In the genomic region with DNA sequence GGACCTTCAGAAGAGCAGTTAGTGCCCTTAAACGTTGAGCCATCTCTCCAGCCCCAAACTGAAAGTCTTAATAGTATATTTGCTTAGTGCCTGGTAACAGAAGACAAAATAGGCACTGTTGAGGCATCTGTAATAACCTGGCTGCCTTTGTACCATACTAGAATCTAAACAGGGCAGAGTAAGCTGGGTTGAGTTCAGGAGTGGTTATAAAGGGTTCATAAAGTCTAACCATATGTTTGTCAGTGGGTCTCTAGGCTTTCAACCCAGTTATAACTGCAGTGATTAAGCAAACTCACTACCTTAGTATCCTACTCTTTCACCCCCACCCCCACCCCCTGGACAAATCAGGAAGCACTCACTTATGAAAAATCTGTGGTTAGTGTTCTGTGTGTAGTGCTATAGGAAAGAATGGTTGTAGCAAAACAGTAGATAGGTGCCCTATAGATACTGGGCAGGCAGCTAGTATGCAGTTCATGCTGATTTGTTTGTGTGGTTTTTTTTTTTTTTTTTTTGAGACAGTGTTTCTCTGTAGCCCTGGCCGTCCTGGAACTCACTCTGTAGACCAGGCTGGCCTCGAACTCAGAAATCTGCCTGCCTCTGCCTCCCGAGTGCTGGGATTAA, we compare ENCODE assay signal across 26 mouse cellular contexts. TPM values are rescaled to one million over a fixed set of nuclear protein-coding genes. Genes with fewer than 3 reads are reported as not detected.
DNase-seq lines count a peak whose midpoint lies in the region; ATAC-seq and TF ChIP-seq lines count a peak whose summit lies in the region.
"Had no signal": no experiment of that assay in that cellular context is flagged by ENCODE, and none has a peak within 500 bp of the region (broad histone marks: within the 10 kb centered on the region; RNA-seq: fewer than 3 reads in every experiment).

No protein-coding gene starts in this region.

- WGBS in embryonic facial prominence, embryonic 14.5 days = 70% methylated on average over 4 of the region's 4 CpGs
- 74% methylated on average over 4 of the region's 4 CpGs for WGBS in embryonic facial prominence, embryonic 10.5 days
- WGBS in intestine, postnatal 0 days = 73% methylated on average over 4 of the region's 4 CpGs

- TF ChIP-seq CTCF in G1E (IDR thresholded peaks at IDR 0.05; ENCODE audit: low read depth, low read length) = no peak
- no peak for TF ChIP-seq CTCF in intestine, postnatal 0 days (IDR thresholded peaks at IDR 0.05; ENCODE audit: low read depth)

- H3K9me3 ChIP-seq in embryonic facial prominence, embryonic 14.5 days (ENCODE audit: control insufficient read depth, low read length) = no peaks in the 10 kb centered on the region
- H3K9me3 ChIP-seq in embryonic facial prominence, embryonic 10.5 days = no peaks in the 10 kb centered on the region
- no peaks in the 10 kb centered on the region for H3K9me3 ChIP-seq in G1E (replicated peaks)
- no peaks in the 10 kb centered on the region for H3K9me3 ChIP-seq in intestine, postnatal 0 days (ENCODE audit: control insufficient read depth)
- H3K9me3 ChIP-seq: embryonic facial prominence, embryonic 13.5 days; hindbrain, embryonic 12.5 days; kidney, embryonic 15.5 days; limb, embryonic 12.5 days had no signal

- H3K4me1 ChIP-seq in embryonic facial prominence, embryonic 14.5 days (ENCODE audit: control insufficient read depth, insufficient read depth, low read length) = no peaks in the 10 kb centered on the region
- no peaks in the 10 kb centered on the region for H3K4me1 ChIP-seq in embryonic facial prominence, embryonic 10.5 days
- peaks cover 15% of the 10 kb centered on the region; the same call in 1 of the 2 replicates for H3K4me1 ChIP-seq in G1E (ENCODE audit: insufficient read depth, low read depth, low read length)
- no peaks in the 10 kb centered on the region for H3K4me1 ChIP-seq in intestine, postnatal 0 days (replicated peaks; ENCODE audit: control insufficient read depth, insufficient read depth, low read length)
- H3K4me1 ChIP-seq: embryonic facial prominence, embryonic 13.5 days; hindbrain, embryonic 12.5 days; kidney, embryonic 15.5 days; limb, embryonic 12.5 days had no signal

- no peaks in the 10 kb centered on the region for H3K27me3 ChIP-seq in embryonic facial prominence, embryonic 14.5 days (replicated peaks; ENCODE audit: control insufficient read depth, insufficient read depth, low read length)
- H3K27me3 ChIP-seq in embryonic facial prominence, embryonic 10.5 days (replicated peaks; ENCODE audit: low read depth, poor library complexity, severe bottlenecking) = no peaks in the 10 kb centered on the region
- no peaks in the 10 kb centered on the region for H3K27me3 ChIP-seq in G1E (ENCODE audit: insufficient read depth, low read length)
- no peaks in the 10 kb centered on the region for H3K27me3 ChIP-seq in intestine, postnatal 0 days (replicated peaks; ENCODE audit: control insufficient read depth, insufficient read depth, low read length)
- H3K27me3 ChIP-seq: embryonic facial prominence, embryonic 13.5 days; hindbrain, embryonic 12.5 days; kidney, embryonic 15.5 days; limb, embryonic 12.5 days had no signal

- H3K4me3 ChIP-seq in embryonic facial prominence, embryonic 14.5 days (ENCODE audit: low read depth, low read length) = no peak overlapping the region
- H3K4me3 ChIP-seq in embryonic facial prominence, embryonic 10.5 days = no peak overlapping the region
- no peak overlapping the region for H3K4me3 ChIP-seq in G1E (ENCODE audit: low read depth, low read length)
- H3K4me3 ChIP-seq in intestine, postnatal 0 days (ENCODE audit: low read depth, low read length) = no peak overlapping the region
- H3K4me3 ChIP-seq: embryonic facial prominence, embryonic 13.5 days; hindbrain, embryonic 12.5 days; kidney, embryonic 15.5 days; limb, embryonic 12.5 days had no signal

- H3K36me3 ChIP-seq in embryonic facial prominence, embryonic 14.5 days (ENCODE audit: control insufficient read depth, insufficient read depth, low read length) = peaks cover 64% of the 10 kb centered on the region
- peaks cover 69% of the 10 kb centered on the region for H3K36me3 ChIP-seq in embryonic facial prominence, embryonic 10.5 days (replicated peaks)
- peaks cover 66% of the 10 kb centered on the region for H3K36me3 ChIP-seq in G1E (replicated peaks)
- peaks cover 21% of the 10 kb centered on the region for H3K36me3 ChIP-seq in intestine, postnatal 0 days (ENCODE audit: control insufficient read depth, insufficient read depth)

- no peak overlapping the region for H3K9ac ChIP-seq in embryonic facial prominence, embryonic 14.5 days (ENCODE audit: low read depth, low read length)
- no peak overlapping the region for H3K9ac ChIP-seq in intestine, postnatal 0 days (ENCODE audit: low read depth, low read length)
- H3K9ac ChIP-seq: embryonic facial prominence, embryonic 13.5 days; forebrain, postnatal 0 days; hindbrain, embryonic 12.5 days; kidney, embryonic 15.5 days; limb, embryonic 12.5 days had no signal

- DNase-seq in embryonic facial prominence, embryonic 14.5 days (ENCODE audit: low spot score) = no peak
- DNase-seq in embryonic facial prominence, embryonic 10.5 days (ENCODE audit: low spot score) = no peak
- DNase-seq in G1E (ENCODE audit: low spot score) = no peak
- no peak for DNase-seq in adipocyte (ENCODE audit: low spot score)
- no peak for DNase-seq in urinary bladder, postnatal 25 days (ENCODE audit: low spot score)
- DNase-seq in cerebellum, postnatal 25 days = no peak
- DNase-seq: adrenal gland, adult 8-10 months; cerebellum, adult 9-10 months; forebrain, postnatal 0 days; gastrocnemius, postnatal 36 days; heart, postnatal 10 days; kidney, postnatal 4 days; lung, adult 18-20 months; lung, postnatal 36 days; right cerebral cortex, postnatal 14 days; thymus, postnatal 25 days had no signal

- H3K4me2 ChIP-seq in embryonic facial prominence, embryonic 14.5 days (ENCODE audit: low read depth, low read length) = no peak overlapping the region
- no peak overlapping the region for H3K4me2 ChIP-seq in intestine, postnatal 0 days (replicated peaks; ENCODE audit: low read depth)
- H3K4me2 ChIP-seq: embryonic facial prominence, embryonic 13.5 days; heart, embryonic 11.5 days; hindbrain, embryonic 12.5 days; kidney, embryonic 15.5 days; limb, embryonic 12.5 days; midbrain, embryonic 11.5 days had no signal

- ATAC-seq in embryonic facial prominence, embryonic 14.5 days (ENCODE audit: low read depth) = peak; percentile 13; the same call in 1 of the 2 replicates
- ATAC-seq in G1E (ENCODE audit: extremely low read depth, insufficient number of reproducible peaks, low FRiP score, poor library complexity, severe bottlenecking) = 0 out of 2 replicates have a peak, but pooled peaks have one; percentile 36
- peak; percentile 29; the same call in 1 of the 2 replicates for ATAC-seq in intestine, postnatal 0 days
- ATAC-seq in megakaryocyte-erythroid progenitor cell, adult 5-6 weeks (replicated peaks; ENCODE audit: low FRiP score, low TSS enrichment, poor library complexity, severe bottlenecking) = peak; percentile 61
- ATAC-seq: forebrain, postnatal 0 days; inflammation-experienced regulatory T-cells, adult 6 months had no signal

- no peak overlapping the region for H3K27ac ChIP-seq in embryonic facial prominence, embryonic 14.5 days (replicated peaks; ENCODE audit: low read depth, low read length)
- H3K27ac ChIP-seq in embryonic facial prominence, embryonic 10.5 days (replicated peaks) = no peak overlapping the region
- no peak overlapping the region for H3K27ac ChIP-seq in intestine, postnatal 0 days (ENCODE audit: low read depth, low read length)
- H3K27ac ChIP-seq: embryonic facial prominence, embryonic 13.5 days; hindbrain, embryonic 12.5 days; kidney, embryonic 15.5 days; limb, embryonic 12.5 days had no signal

RNA-seq across cellular contexts. Expression of gene Fxyd4, which starts 10.5 kb away (rescaled TPM):
- 1.2 and 2.8 TPM in 2 replicates for polyA plus RNA-seq in embryonic facial prominence, embryonic 14.5 days (2014; fragmentation: Nextera tagmentation; extraction: Ambion mirVana)
- 2.5 and 3.8 TPM in 2 replicates for polyA plus RNA-seq in embryonic facial prominence, embryonic 10.5 days (2016; fragmentation: Nextera tagmentation; extraction: Ambion mirVana)
- total RNA-seq in G1E (2014; fragmentation: Nextera tagmentation) = not detected in 2 replicates
- 0.46 TPM in 1 of 2 replicates, not detected in the other for total RNA-seq in G1E (2017)
- polyA plus RNA-seq in G1E (2012) = not detected in 2 replicates
- polyA plus RNA-seq in intestine, postnatal 0 days (2015; fragmentation: Nextera tagmentation; extraction: Ambion mirVana) = 0.27 and 0.55 TPM in 2 replicates
- not detected in 2 replicates for total RNA-seq in megakaryocyte-erythroid progenitor cell, adult 5-6 weeks (2014; fragmentation: Nextera tagmentation)
- total RNA-seq in megakaryocyte-erythroid progenitor cell, adult 5-6 weeks (2017) = not detected in 2 replicates
- total RNA-seq: adrenal gland, adult 8-10 months; forebrain, postnatal 0 days; gastrocnemius, postnatal 36 days; heart, postnatal 10 days; layer of hippocampus, postnatal 10 days had no signal

RNA-seq across cellular contexts. Expression of gene Hnrnpf, which starts 26.9 kb away (rescaled TPM):
- 583 and 637 TPM in 2 replicates for polyA plus RNA-seq in embryonic facial prominence, embryonic 14.5 days (2014; fragmentation: Nextera tagmentation; extraction: Ambion mirVana)
- polyA plus RNA-seq in embryonic facial prominence, embryonic 10.5 days (2016; fragmentation: Nextera tagmentation; extraction: Ambion mirVana) = 874 and 878 TPM in 2 replicates
- 483 and 552 TPM in 2 replicates for total RNA-seq in G1E (2014; fragmentation: Nextera tagmentation)
- 1,860 and 1,876 TPM in 2 replicates for total RNA-seq in G1E (2017)
- 171 and 204 TPM in 2 replicates for polyA plus RNA-seq in G1E (2012)
- 340 and 353 TPM in 2 replicates for polyA plus RNA-seq in intestine, postnatal 0 days (2015; fragmentation: Nextera tagmentation; extraction: Ambion mirVana)
- total RNA-seq in megakaryocyte-erythroid progenitor cell, adult 5-6 weeks (2014; fragmentation: Nextera tagmentation) = 700 and 784 TPM in 2 replicates
- 1,626 and 1,721 TPM in 2 replicates for total RNA-seq in megakaryocyte-erythroid progenitor cell, adult 5-6 weeks (2017)
